Mouse (Mus musculus) CH12.LX (cell line): ENCODE measurements around the gene Gbp2b. TPM values are rescaled to one million over a fixed set of nuclear protein-coding genes. Genes with fewer than 3 reads are reported as not detected.

ENCODE experiments used
- DNase-seq: peaks from one replicate; pipeline ENCODE4 v3.0.0-alpha.2; 2013; ENCODE audit errors: extremely low read depth
- H3K27ac ChIP-seq: 2 replicates; pipeline ENCODE4 v1.5.1; 2012; ENCODE audit warnings: low read depth, mild to moderate bottlenecking, control low read depth, moderate library complexity; ENCODE audit not compliant: insufficient read depth
- H3K27me3 ChIP-seq: replicated peaks from 2 replicates; pipeline ENCODE3; 2012; ENCODE audit warnings: inconsistent platforms
- H3K36me3 ChIP-seq, 2 experiments: replicated peaks in 1 of 2; 2 replicates each; pipeline versions ENCODE3 to v1.6.1; 2012; ENCODE audit warnings: inconsistent platforms in 1 of 2, low read length in 1 of 2, mild to moderate bottlenecking in 1 of 2, mixed read lengths in 1 of 2, moderate library complexity in 1 of 2; ENCODE audit not compliant: control insufficient read depth in 1 of 2, insufficient read depth in 1 of 2
- H3K4me1 ChIP-seq, 2 experiments: 2 replicates each; pipeline ENCODE4 v1.6.1; 2012; ENCODE audit warnings: inconsistent platforms in 1 of 2, moderate library complexity in 1 of 2; ENCODE audit not compliant: insufficient read depth in 2 of 2, control insufficient read depth in 1 of 2
- H3K4me2 ChIP-seq: 2 replicates; pipeline ENCODE4 v1.6.1; 2012; ENCODE audit warnings: low read depth, mild to moderate bottlenecking, control low read depth; ENCODE audit not compliant: poor library complexity, insufficient read depth, severe bottlenecking
- H3K4me3 ChIP-seq, 3 experiments: fragments of 150-350 bp in 1 of 3; sonication (generic) in 1 of 3; replicated peaks in 1 of 3; 2 replicates each; pipeline versions ENCODE3 to v1.5.1; 2011 to 2012; ENCODE audit warnings: low read depth in 2 of 3, low read length in 2 of 3, mild to moderate bottlenecking in 2 of 3, moderate library complexity in 2 of 3, control low read depth in 1 of 3, improper control_type of control experiment in 1 of 3, inconsistent platforms in 1 of 3, mixed read lengths in 1 of 3; ENCODE audit not compliant: poor library complexity in 1 of 3
- H3K79me2 ChIP-seq: replicated peaks from 2 replicates; pipeline ENCODE4 v1.6.1; 2012; ENCODE audit warnings: mild to moderate bottlenecking, moderate library complexity; ENCODE audit not compliant: control insufficient read depth, poor library complexity, insufficient read depth, severe bottlenecking; ENCODE audit errors: extremely low read depth
- H3K9ac ChIP-seq: 2 replicates; pipeline ENCODE4 v1.6.1; 2012; ENCODE audit warnings: low read depth, mild to moderate bottlenecking, control low read depth, moderate library complexity; ENCODE audit not compliant: insufficient read depth
- H3K9me3 ChIP-seq: replicated peaks from 2 replicates; pipeline ENCODE3; 2012; ENCODE audit warnings: low read length, inconsistent platforms, mixed read lengths
- BHLHE40 ChIP-seq: IDR thresholded peaks from 2 replicates; pipeline ENCODE4 v1.6.1; 2011; ENCODE audit warnings: mild to moderate bottlenecking, low read depth, low read length, improper control_type of control experiment
- CHD1 ChIP-seq: IDR thresholded peaks from 2 replicates; pipeline ENCODE4 v1.6.1; 2012; ENCODE audit warnings: low read depth, low read length, improper control_type of control experiment, inconsistent platforms
- CHD2 ChIP-seq: IDR thresholded peaks from 2 replicates; pipeline ENCODE4 v1.6.1; 2011; ENCODE audit warnings: low read length, improper control_type of control experiment
- CTCF ChIP-seq, 2 experiments: IDR thresholded peaks in 1 of 2; conservative IDR thresholded peaks in 1 of 2; 2 replicates each; pipeline ENCODE4 v1.5.1; 2011 to 2012; ENCODE audit warnings: low read depth in 2 of 2, low read length in 2 of 2, improper control_type of control experiment in 1 of 2, inconsistent platforms in 1 of 2, mild to moderate bottlenecking in 1 of 2, moderate library complexity in 1 of 2
- E2F4 ChIP-seq: IDR thresholded peaks from 2 replicates; pipeline ENCODE4 v1.6.1; 2011; ENCODE audit warnings: low read depth, low read length, improper control_type of control experiment; ENCODE audit not compliant: insufficient replicate concordance
- ELF1 ChIP-seq: IDR thresholded peaks from 2 replicates; pipeline ENCODE4 v1.6.1; 2014; ENCODE audit warnings: low read depth, mild to moderate bottlenecking, inconsistent platforms, low read length, improper control_type of control experiment
- ETS1 ChIP-seq: conservative IDR thresholded peaks from 2 replicates; pipeline ENCODE4 v1.6.1; 2012; ENCODE audit warnings: low read depth, mild to moderate bottlenecking, inconsistent platforms, low read length, improper control_type of control experiment, moderate library complexity
- GABPA ChIP-seq: IDR thresholded peaks from 2 replicates; pipeline ENCODE4 v1.6.1; 2012; ENCODE audit warnings: low read depth, low read length, improper control_type of control experiment, inconsistent platforms; ENCODE audit not compliant: insufficient replicate concordance
- HCFC1 ChIP-seq: IDR thresholded peaks from 2 replicates; pipeline ENCODE4 v1.6.1; 2012; ENCODE audit warnings: low read depth, mild to moderate bottlenecking, inconsistent platforms, low read length, improper control_type of control experiment
- IRF4 ChIP-seq: IDR thresholded peaks from 2 replicates; pipeline ENCODE4 v1.6.1; 2014; ENCODE audit warnings: low read depth, mild to moderate bottlenecking, inconsistent platforms, low read length, improper control_type of control experiment
- JUN ChIP-seq: IDR thresholded peaks from 2 replicates; pipeline ENCODE4 v1.6.1; 2011; ENCODE audit warnings: low read depth, mild to moderate bottlenecking, low read length, improper control_type of control experiment, moderate library complexity; ENCODE audit not compliant: insufficient read depth
- JUND ChIP-seq: conservative IDR thresholded peaks from 2 replicates; pipeline ENCODE4 v1.6.1; 2011; ENCODE audit warnings: low read depth, low read length, improper control_type of control experiment
- KAT2A ChIP-seq: IDR thresholded peaks from 2 replicates; pipeline ENCODE4 v1.6.1; 2012; ENCODE audit warnings: low read length, improper control_type of control experiment, inconsistent platforms; ENCODE audit not compliant: insufficient replicate concordance
- MAFK ChIP-seq: IDR thresholded peaks from 2 replicates; pipeline ENCODE4 v1.6.1; 2011; ENCODE audit warnings: low read length, improper control_type of control experiment; ENCODE audit not compliant: insufficient replicate concordance
- MAX ChIP-seq: IDR thresholded peaks from 2 replicates; pipeline ENCODE4 v1.6.1; 2011; ENCODE audit warnings: low read length, improper control_type of control experiment
- MAZ ChIP-seq: IDR thresholded peaks from 2 replicates; pipeline ENCODE4 v1.6.1; 2012; ENCODE audit warnings: low read depth, mild to moderate bottlenecking, inconsistent platforms, low read length, improper control_type of control experiment, moderate library complexity
- MXI1 ChIP-seq: IDR thresholded peaks from 2 replicates; pipeline ENCODE4 v1.6.1; 2011; ENCODE audit warnings: mild to moderate bottlenecking, low read depth, low read length, improper control_type of control experiment
- MYC ChIP-seq: IDR thresholded peaks from 2 replicates; pipeline ENCODE4 v1.6.1; 2011; ENCODE audit warnings: low read depth, mild to moderate bottlenecking, improper control_type of control experiment, low read length
- NELFE ChIP-seq: IDR thresholded peaks from 2 replicates; pipeline ENCODE4 v1.6.1; 2011; ENCODE audit warnings: low read depth, low read length, improper control_type of control experiment
- NRF1 ChIP-seq: IDR thresholded peaks from 2 replicates; pipeline ENCODE4 v1.6.1; 2014; ENCODE audit warnings: low read depth, mild to moderate bottlenecking, inconsistent platforms, low read length, improper control_type of control experiment, moderate library complexity
- PAX5 ChIP-seq: IDR thresholded peaks from 2 replicates; pipeline ENCODE4 v1.6.1; 2012; ENCODE audit warnings: low read length, inconsistent platforms, mixed read lengths
- POLR2A ChIP-seq: IDR thresholded peaks from 2 replicates; pipeline ENCODE4 v1.6.1; 2011; ENCODE audit warnings: low read depth, mild to moderate bottlenecking, improper control_type of control experiment, low read length
- RAD21 ChIP-seq: IDR thresholded peaks from 2 replicates; pipeline ENCODE4 v1.6.1; 2011; ENCODE audit warnings: low read depth, mild to moderate bottlenecking, low read length, improper control_type of control experiment, moderate library complexity
- RCOR1 ChIP-seq: conservative IDR thresholded peaks from 2 replicates; pipeline ENCODE4 v1.6.1; 2012; ENCODE audit warnings: low read depth, mild to moderate bottlenecking, inconsistent platforms, low read length, improper control_type of control experiment
- SIN3A ChIP-seq: IDR thresholded peaks from 2 replicates; pipeline ENCODE4 v1.6.1; 2012; ENCODE audit warnings: low read length, improper control_type of control experiment, inconsistent platforms
- SMC3 ChIP-seq: IDR thresholded peaks from 2 replicates; pipeline ENCODE4 v1.6.1; 2011; ENCODE audit warnings: low read depth, low read length, improper control_type of control experiment
- TBP ChIP-seq: conservative IDR thresholded peaks from 2 replicates; pipeline ENCODE4 v1.6.1; 2011; ENCODE audit warnings: low read depth, low read length, improper control_type of control experiment
- TCF12 ChIP-seq: IDR thresholded peaks from 2 replicates; pipeline ENCODE4 v1.6.1; 2014; ENCODE audit warnings: low read depth, mild to moderate bottlenecking, inconsistent platforms, low read length, improper control_type of control experiment
- UBTF ChIP-seq: IDR thresholded peaks from 2 replicates; pipeline ENCODE4 v1.6.1; 2012; ENCODE audit warnings: low read depth, mild to moderate bottlenecking, inconsistent platforms, low read length, improper control_type of control experiment, moderate library complexity
- USF1 ChIP-seq: IDR thresholded peaks from 2 replicates; pipeline ENCODE4 v1.6.1; 2014; ENCODE audit warnings: low read depth, mild to moderate bottlenecking, inconsistent platforms, low read length, improper control_type of control experiment
- USF2 ChIP-seq: conservative IDR thresholded peaks from 2 replicates; pipeline ENCODE4 v1.6.1; 2011; ENCODE audit warnings: low read depth, low read length, improper control_type of control experiment
- ZC3H11A ChIP-seq: IDR thresholded peaks from 2 replicates; pipeline ENCODE4 v1.6.1; 2012; ENCODE audit warnings: low read depth, mild to moderate bottlenecking, inconsistent platforms, low read length, improper control_type of control experiment
- ZKSCAN1 ChIP-seq: IDR thresholded peaks from 2 replicates; pipeline ENCODE4 v1.6.1; 2012; ENCODE audit warnings: low read depth, inconsistent platforms, low read length, improper control_type of control experiment, borderline replicate concordance
- ZMIZ1 ChIP-seq: IDR thresholded peaks from 2 replicates; pipeline ENCODE4 v1.6.1; 2012; ENCODE audit warnings: low read depth, mild to moderate bottlenecking, inconsistent platforms, low read length, improper control_type of control experiment
- dilution Hi-C: fragments of 300-500 bp; cut with MboI; formaldehyde crosslinking; loops from 2 replicates; pipeline ENCODE4 v1.14.3; 2020; ENCODE audit warnings: low sequenced_read_pairs; ENCODE audit not compliant: extremely low pct_unique_long_range_greater_than_20kb, extremely low pct_ligation_motif_present
- in situ Hi-C: fragments of 300-500 bp; cut with MboI; formaldehyde crosslinking; loops from 3 replicates; pipeline ENCODE4 v1.14.3; 2019; ENCODE audit warnings: low sequenced_read_pairs, low pct_ligation_motif_present, low pct_unique_long_range_greater_than_20kb, mixed read lengths
- polyA plus RNA-seq: library from polyadenylated mRNA; unstranded; fragments of >175 nt; gene quantifications from 2 replicates; pipeline ENCODE4 v1.2.1, GENCODE M21; 2012; ENCODE audit warnings: low read depth; ENCODE audit not compliant: insufficient read length
- total RNA-seq, 2 experiments: library from RNA; depleted of rRNA; stranded (reverse); fragments of 300-350 nt in 1 of 2; fragments of >200 nt in 1 of 2; gene quantifications; 2 replicates each; pipeline ENCODE4 v1.2.3; 2012 to 2014

The Gbp2b gene
- total and polyA plus RNA-seq, 3 experiments, result 0.04 to 0.74 (median 0.41) TPM

GRCm38 (mm10) chr3:142555623-142556022, 39.0 kb upstream of the Gbp2b start:
- H3K36me3 ChIP-seq, result no peaks in the 10 kb centered on the region

GRCm38 (mm10) chr3:142559632-142560228, 34.9 kb upstream of the Gbp2b start, which contains the start of gene Gbp3:
Gbp3 (plus strand) TSS chr3:142560026.
- Histone ChIP-seq H3K9ac (peak within 1 kb of the TSS; percentile 78), H3K4me2 (peak within 1 kb of the TSS; percentile 97), H3K27ac (peak within 1 kb of the TSS; percentile 94), H3K4me1 (peaks cover 17 to 44% of the 10 kb centered on the region in 2 experiments), H3K4me3 (peak within 1 kb of the TSS; percentile 55 to 69 (median 64)), H3K27me3 (no peaks in the 10 kb centered on the region), H3K79me2 (peaks cover 18% of the 10 kb centered on the region), H3K9me3 (no peaks in the 10 kb centered on the region), H3K36me3 (peaks cover 11 to 20% of the 10 kb centered on the region in 2 experiments)
- peak; percentile 48 for DNase-seq
- dilution Hi-C loops, result no loop called here
- in situ Hi-C loops, result loop anchor here (5.0 to 10.0 kb wide), 2 partner anchors 67 to 145 kb away; partner anchors contain the start of genes Gbp5 and Kyat3
- TF ChIP-seq CHD2, result no peak
- TF ChIP-seq MAFK, result no peak; the same call in 1 of the 2 replicates
- TF ChIP-seq MXI1, result no peak
- peak; percentile 59 for TF ChIP-seq IRF4
- TF ChIP-seq MYC, result no peak
- TF ChIP-seq GABPA, result no peak
- TF ChIP-seq ETS1, result no peak
- TF ChIP-seq USF2, result no peak
- no peak for TF ChIP-seq E2F4
- TF ChIP-seq USF1, result no peak
- TF ChIP-seq MAX, result no peak
- no peak for TF ChIP-seq UBTF
- no peak for TF ChIP-seq SIN3A
- TF ChIP-seq BHLHE40, result no peak
- TF ChIP-seq CHD1, result no peak
- no peak for TF ChIP-seq NRF1
- no peak for TF ChIP-seq KAT2A
- TF ChIP-seq POLR2A, result peak; percentile 52
- TF ChIP-seq PAX5, result no peak
- TF ChIP-seq HCFC1, result no peak; the same call in 1 of the 2 replicates
- TF ChIP-seq MAZ, result no peak; the same call in 1 of the 2 replicates
- peak; percentile 44; the same call in 1 of the 2 replicates for TF ChIP-seq NELFE
- TF ChIP-seq RAD21, result no peak
- no peak for TF ChIP-seq JUN
- TF ChIP-seq ZMIZ1, result no peak
- no peak for TF ChIP-seq JUND
- TF ChIP-seq RCOR1, result no peak
- peak; percentile 53; the same call in 1 of the 2 replicates for TF ChIP-seq ELF1
- TF ChIP-seq CTCF (conservative IDR thresholded peaks at IDR 0.05 in 1 of 2, IDR thresholded peaks at IDR 0.05 in 1 of 2; ENCODE audit: low read depth in 2 of 2, low read length in 2 of 2), result no peak
- no peak for TF ChIP-seq SMC3
- peak; percentile 70; the same call in 1 of the 2 replicates for TF ChIP-seq TBP

More at GRCm38 (mm10) chr3:142555623-142556022, 39.0 kb upstream of the Gbp2b start:
- no peak overlapping the region for H3K4me3 ChIP-seq
- H3K79me2 ChIP-seq, result no peaks in the 10 kb centered on the region
- TF ChIP-seq PAX5, result no peak
- TF ChIP-seq ZC3H11A, result no peak
- no peak for TF ChIP-seq TCF12
- TF ChIP-seq MAFK, result no peak
- no peak for TF ChIP-seq ZKSCAN1
- no peak for DNase-seq
- H3K4me1 ChIP-seq, result peaks cover 11 to 27% of the 10 kb centered on the region in 2 experiments
- in situ Hi-C loops (no loop called here), dilution Hi-C loops (no loop called here)
- H3K4me2 ChIP-seq, result no peak overlapping the region
- H3K9me3 ChIP-seq, result no peaks in the 10 kb centered on the region
- H3K27me3 ChIP-seq, result no peaks in the 10 kb centered on the region
- H3K27ac ChIP-seq, result no peak overlapping the region
- no peak overlapping the region for H3K9ac ChIP-seq
